Mouse (Mus musculus) MEL (cell line): ENCODE measurements around the gene Tomm20. TPM values are rescaled to one million over a fixed set of nuclear protein-coding genes. Genes with fewer than 3 reads are reported as not detected.
A peak's percentile ranks its signal among the peaks of the same experiment; 100 is the strongest.

Source experiments
- DNase-seq: peaks from one replicate; pipeline ENCODE4 v3.0.0; 2011; ENCODE audit warnings: low read depth, low spot score
- H3K27ac ChIP-seq: 2 replicates; pipeline ENCODE4 v1.5.1; 2012; ENCODE audit warnings: low read depth, mild to moderate bottlenecking, control low read depth, low read length, moderate library complexity; ENCODE audit not compliant: control insufficient read depth
- H3K27me3 ChIP-seq, 2 experiments: fragments of 150-350 bp in 1 of 2; sonication (generic) in 1 of 2; 2 replicates each; pipeline ENCODE4 v1.6.1; 2012; ENCODE audit warnings: low read length in 2 of 2, mild to moderate bottlenecking in 2 of 2, improper control_type of control experiment in 1 of 2, moderate library complexity in 1 of 2; ENCODE audit not compliant: insufficient read depth in 2 of 2, control insufficient read depth in 1 of 2
- H3K36me3 ChIP-seq, 2 experiments: 2 replicates each; pipeline ENCODE4 v1.6.1; 2012 to 2014; ENCODE audit warnings: low read length in 2 of 2, improper control_type of control experiment in 1 of 2, inconsistent platforms in 1 of 2, mild to moderate bottlenecking in 1 of 2; ENCODE audit not compliant: insufficient read depth in 2 of 2, control insufficient read depth in 1 of 2
- H3K4me1 ChIP-seq, 2 experiments: fragments of 150-350 bp in 1 of 2; sonication (generic) in 1 of 2; 2 replicates each; pipeline ENCODE4 v1.6.1; 2012; ENCODE audit warnings: low read length in 2 of 2, improper control_type of control experiment in 1 of 2, mild to moderate bottlenecking in 1 of 2; ENCODE audit not compliant: insufficient read depth in 2 of 2, control insufficient read depth in 1 of 2
- H3K4me3 ChIP-seq, 2 experiments: fragments of 150-350 bp in 1 of 2; sonication (generic) in 1 of 2; 2 replicates each; pipeline ENCODE4 v1.5.1; 2012; ENCODE audit warnings: low read depth in 2 of 2, low read length in 2 of 2, mild to moderate bottlenecking in 2 of 2, moderate library complexity in 2 of 2, control low read depth in 1 of 2, improper control_type of control experiment in 1 of 2; ENCODE audit not compliant: control insufficient read depth in 1 of 2, insufficient read depth in 1 of 2
- H3K79me2 ChIP-seq: 2 replicates; pipeline ENCODE4 v1.6.1; 2012; ENCODE audit warnings: mild to moderate bottlenecking, low read length, moderate library complexity; ENCODE audit not compliant: control insufficient read depth, poor library complexity, insufficient read depth
- H3K9ac ChIP-seq: 2 replicates; pipeline ENCODE4 v1.6.1; 2012; ENCODE audit warnings: low read depth, mild to moderate bottlenecking, control low read depth, low read length, moderate library complexity; ENCODE audit not compliant: control insufficient read depth, poor library complexity, severe bottlenecking
- H3K9me3 ChIP-seq: fragments of 150-350 bp; sonication (generic); replicated peaks from 2 replicates; pipeline ENCODE4 v1.6.1; 2012; ENCODE audit warnings: mild to moderate bottlenecking, low read length, improper control_type of control experiment, moderate library complexity; ENCODE audit not compliant: insufficient read depth
- BHLHE40 ChIP-seq: IDR thresholded peaks from 2 replicates; pipeline ENCODE4 v1.6.1; 2012; ENCODE audit warnings: low read depth, mild to moderate bottlenecking, inconsistent platforms, low read length, improper control_type of control experiment, borderline replicate concordance
- CHD1 ChIP-seq: IDR thresholded peaks from 2 replicates; pipeline ENCODE4 v1.6.1; 2012; ENCODE audit warnings: low read depth, mild to moderate bottlenecking, inconsistent platforms, low read length, improper control_type of control experiment
- CTCF ChIP-seq, 3 experiments: IDR thresholded peaks in 2 of 3; conservative IDR thresholded peaks in 1 of 3; 2 replicates each; pipeline ENCODE4 v1.5.1; 2011 to 2012; ENCODE audit warnings: low read length in 3 of 3, low read depth in 2 of 3, mild to moderate bottlenecking in 2 of 3, improper control_type of control experiment in 1 of 3, inconsistent platforms in 1 of 3, mixed read lengths in 1 of 3, moderate library complexity in 1 of 3; ENCODE audit not compliant: control insufficient read depth in 1 of 3, insufficient read depth in 1 of 3, poor library complexity in 1 of 3, severe bottlenecking in 1 of 3
- E2F4 ChIP-seq: IDR thresholded peaks from 2 replicates; pipeline ENCODE4 v1.6.1; 2011; ENCODE audit warnings: low read depth, low read length, improper control_type of control experiment, borderline replicate concordance
- ELF1 ChIP-seq: IDR thresholded peaks from 2 replicates; pipeline ENCODE4 v1.6.1; 2014; ENCODE audit warnings: low read depth, mild to moderate bottlenecking, inconsistent platforms, low read length, improper control_type of control experiment, moderate library complexity
- ETS1 ChIP-seq: IDR thresholded peaks from 2 replicates; pipeline ENCODE4 v1.6.1; 2012; ENCODE audit warnings: low read depth, mild to moderate bottlenecking, inconsistent platforms, low read length, improper control_type of control experiment, moderate library complexity
- GABPA ChIP-seq: IDR thresholded peaks from 2 replicates; pipeline ENCODE4 v1.6.1; 2012; ENCODE audit warnings: low read depth, mild to moderate bottlenecking, inconsistent platforms, low read length, improper control_type of control experiment, moderate library complexity
- HCFC1 ChIP-seq: IDR thresholded peaks from 2 replicates; pipeline ENCODE4 v1.6.1; 2012; ENCODE audit warnings: low read depth, mild to moderate bottlenecking, inconsistent platforms, low read length, improper control_type of control experiment, moderate library complexity
- KAT2A ChIP-seq: conservative IDR thresholded peaks from 2 replicates; pipeline ENCODE4 v1.6.1; 2012; ENCODE audit warnings: low read depth, low read length, improper control_type of control experiment, inconsistent platforms
- MAX ChIP-seq: IDR thresholded peaks from 2 replicates; pipeline ENCODE4 v1.6.1; 2011; ENCODE audit warnings: low read length, improper control_type of control experiment
- MXI1 ChIP-seq: IDR thresholded peaks from 2 replicates; pipeline ENCODE4 v1.6.1; 2011; ENCODE audit warnings: mild to moderate bottlenecking, low read depth, low read length, improper control_type of control experiment
- MYC ChIP-seq: IDR thresholded peaks from 2 replicates; pipeline ENCODE4 v1.6.1; 2011; ENCODE audit warnings: low read depth, mild to moderate bottlenecking, low read length, improper control_type of control experiment, moderate library complexity
- NELFE ChIP-seq: IDR thresholded peaks from 2 replicates; pipeline ENCODE4 v1.6.1; 2011; ENCODE audit warnings: low read depth, low read length, improper control_type of control experiment
- NRF1 ChIP-seq: IDR thresholded peaks from 2 replicates; pipeline ENCODE4 v1.6.1; 2014; ENCODE audit warnings: low read depth, mild to moderate bottlenecking, inconsistent platforms, low read length, improper control_type of control experiment, moderate library complexity; ENCODE audit not compliant: poor library complexity, insufficient read depth, severe bottlenecking
- POLR2A ChIP-seq, 2 experiments: IDR thresholded peaks; 2 replicates each; pipeline ENCODE4 v1.6.1; 2011 to 2012; ENCODE audit warnings: low read length in 2 of 2, mild to moderate bottlenecking in 2 of 2, control low read depth in 1 of 2, improper control_type of control experiment in 1 of 2, low read depth in 1 of 2, moderate library complexity in 1 of 2; ENCODE audit not compliant: control insufficient read depth in 1 of 2, insufficient read depth in 1 of 2, poor library complexity in 1 of 2
- POLR2AphosphoS5 ChIP-seq: IDR thresholded peaks from 2 replicates; pipeline ENCODE4 v1.6.1; 2012; ENCODE audit warnings: low read depth, borderline replicate concordance, mild to moderate bottlenecking, inconsistent platforms, low read length, moderate library complexity, mixed read lengths
- RCOR1 ChIP-seq: IDR thresholded peaks from 2 replicates; pipeline ENCODE4 v1.6.1; 2012; ENCODE audit warnings: low read depth, mild to moderate bottlenecking, inconsistent platforms, low read length, improper control_type of control experiment
- SIN3A ChIP-seq: IDR thresholded peaks from 2 replicates; pipeline ENCODE4 v1.6.1; 2012; ENCODE audit warnings: low read length, improper control_type of control experiment, inconsistent platforms
- TBP ChIP-seq: IDR thresholded peaks from 2 replicates; pipeline ENCODE4 v1.8.0; 2011; ENCODE audit warnings: low read depth, low read length, improper control_type of control experiment
- TCF12 ChIP-seq: IDR thresholded peaks from 2 replicates; pipeline ENCODE4 v1.6.1; 2014; ENCODE audit warnings: low read depth, mild to moderate bottlenecking, inconsistent platforms, low read length, improper control_type of control experiment, moderate library complexity
- UBTF ChIP-seq: IDR thresholded peaks from 2 replicates; pipeline ENCODE4 v1.6.1; 2012; ENCODE audit warnings: low read depth, mild to moderate bottlenecking, inconsistent platforms, low read length, improper control_type of control experiment, moderate library complexity, borderline replicate concordance; ENCODE audit not compliant: insufficient read depth
- USF1 ChIP-seq: IDR thresholded peaks from 2 replicates; pipeline ENCODE4 v1.6.1; 2014; ENCODE audit warnings: low read depth, mild to moderate bottlenecking, inconsistent platforms, low read length, improper control_type of control experiment, moderate library complexity
- USF2 ChIP-seq, 2 experiments: IDR thresholded peaks; 2 replicates each; pipeline ENCODE4 v1.6.1; 2011 to 2012; ENCODE audit warnings: improper control_type of control experiment in 2 of 2, low read length in 2 of 2, borderline replicate concordance in 1 of 2, inconsistent platforms in 1 of 2, low read depth in 1 of 2, mild to moderate bottlenecking in 1 of 2; ENCODE audit not compliant: insufficient read depth in 1 of 2
- ZKSCAN1 ChIP-seq: IDR thresholded peaks from 2 replicates; pipeline ENCODE4 v1.6.1; 2012; ENCODE audit warnings: low read depth, mild to moderate bottlenecking, inconsistent platforms, low read length, improper control_type of control experiment, moderate library complexity
- ZNF384 ChIP-seq: IDR thresholded peaks from 2 replicates; pipeline ENCODE4 v1.6.1; 2012; ENCODE audit warnings: low read depth, mild to moderate bottlenecking, inconsistent platforms, low read length, improper control_type of control experiment
- polyA plus RNA-seq, 2 experiments: library from polyadenylated mRNA; stranded (reverse) in 1 of 2; unstranded in 1 of 2; fragments of >175 nt in 1 of 2; fragments of >200 nt in 1 of 2; gene quantifications; 2 replicates each; pipeline versions ENCODE4 v1.2.1 to v1.2.4; 2012; ENCODE audit warnings: low replicate concordance in 2 of 2, low read depth in 1 of 2; ENCODE audit not compliant: insufficient read length in 2 of 2, insufficient read depth in 1 of 2, missing spikeins in 1 of 2
- total RNA-seq: library from RNA; depleted of rRNA; stranded (reverse); fragments of 300-350 nt; gene quantifications from 2 replicates; pipeline ENCODE4 v1.2.3, GENCODE M21; 2012; rRNA removed

Tomm20 gene
- total RNA-seq (618 and 676 TPM in 2 replicates), polyA plus RNA-seq (100 to 1,000 TPM in 1 of 2 experiments, not detected in 1; 886 TPM)

GRCm38 (mm10) chr8:126945730-126946163 lies at the start of gene Tomm20:
TSS of gene Tomm20 (minus strand) at chr8:126945844.
- Histone ChIP-seq H3K9me3 (no peaks in the 10 kb centered on the region), H3K4me1 (peaks cover 5 to 10% of the 10 kb centered on the region in 2 experiments; a peak in 3 of 4 replicates), H3K36me3 (peaks cover 21 to 25% of the 10 kb centered on the region in 2 experiments), H3K27ac (peak within 1 kb of the TSS; percentile 76), H3K9ac (peak within 1 kb of the TSS; percentile 96), H3K79me2 (peaks cover 49% of the 10 kb centered on the region), H3K27me3 (no peaks in the 10 kb centered on the region), H3K4me3 (peak within 1 kb of the TSS; percentile 98)
- DNase-seq: peak; percentile 96
- peak; percentile 83 for TF ChIP-seq NELFE
- peak; percentile 87 for TF ChIP-seq HCFC1
- TF ChIP-seq POLR2AphosphoS5: no peak
- peak; percentile 70; the same call in 1 of the 2 replicates for TF ChIP-seq ETS1
- TF ChIP-seq KAT2A: peak; percentile 61; the same call in 1 of the 2 replicates
- peak; percentile 80 for TF ChIP-seq SIN3A
- no peak for TF ChIP-seq RCOR1
- peak; percentile 98 for TF ChIP-seq MXI1
- peak; percentile 75 for TF ChIP-seq TCF12
- TF ChIP-seq ZKSCAN1: no peak
- TF ChIP-seq TBP: peak; percentile 59
- TF ChIP-seq CTCF (IDR thresholded peaks at IDR 0.05 in 2 of 3, conservative IDR thresholded peaks at IDR 0.05 in 1 of 3; ENCODE audit: control insufficient read depth in 1 of 3, insufficient read depth in 1 of 3, low read depth in 2 of 3, low read length in 3 of 3, poor library complexity in 1 of 3, severe bottlenecking in 1 of 3): no peak
- no peak for TF ChIP-seq E2F4
- TF ChIP-seq POLR2A (IDR thresholded peaks at IDR 0.05; ENCODE audit: control insufficient read depth in 1 of 2, insufficient read depth in 1 of 2, low read depth in 1 of 2, low read length in 2 of 2, poor library complexity in 1 of 2): peak in 1 of 2 experiments; percentile 77; a peak in 3 of 4 replicates
- TF ChIP-seq MYC: peak; percentile 98
- TF ChIP-seq NRF1: peak; percentile 86
- TF ChIP-seq MAX: peak; percentile 99
- no peak for TF ChIP-seq USF2 (IDR thresholded peaks at IDR 0.05; ENCODE audit: borderline replicate concordance in 1 of 2, insufficient read depth in 1 of 2, low read depth in 1 of 2, low read length in 2 of 2)
- peak; percentile 96 for TF ChIP-seq BHLHE40
- TF ChIP-seq USF1: peak; percentile 85
- TF ChIP-seq ZNF384: no peak
- no peak for TF ChIP-seq GABPA
- TF ChIP-seq UBTF: no peak
- no peak for TF ChIP-seq CHD1
- peak; percentile 74 for TF ChIP-seq ELF1
